Mouse (Mus musculus) midbrain, embryonic 15.5 days (tissue): ENCODE results near the gene Naaladl2. TPM values are rescaled to one million over a fixed set of nuclear protein-coding genes. Genes with fewer than 3 reads are reported as not detected.

Source experiments
- ATAC-seq: fragments of 200-750 bp; cut with Nextera tagmentation; replicated peaks from 2 replicates; pipeline ENCODE4 v1.8.0; 2017; ENCODE audit warnings: moderate TSS enrichment
- H3K27ac ChIP-seq: fragments of 300-500 bp; sonication (generic); 2 replicates; pipeline ENCODE4 v1.5.1; 2015; ENCODE audit warnings: mild to moderate bottlenecking, inconsistent platforms
- H3K27me3 ChIP-seq: fragments of 300-500 bp; sonication (generic); replicated peaks from 2 replicates; pipeline ENCODE4 v1.6.1; 2015; ENCODE audit warnings: inconsistent platforms
- H3K36me3 ChIP-seq: fragments of 300-500 bp; sonication (generic); replicated peaks from 2 replicates; pipeline ENCODE4 v1.6.1; 2015; ENCODE audit warnings: inconsistent platforms
- H3K4me1 ChIP-seq: fragments of 300-500 bp; sonication (generic); 2 replicates; pipeline ENCODE4 v1.6.1; 2015; ENCODE audit warnings: inconsistent platforms
- H3K4me2 ChIP-seq: fragments of 300-500 bp; sonication (generic); 2 replicates; pipeline ENCODE4 v1.6.1; 2015; ENCODE audit warnings: inconsistent platforms, mild to moderate bottlenecking, moderate library complexity
- H3K4me3 ChIP-seq: fragments of 300-500 bp; sonication (generic); 2 replicates; pipeline ENCODE4 v1.5.1; 2015; ENCODE audit warnings: mild to moderate bottlenecking, inconsistent platforms
- H3K9ac ChIP-seq: fragments of 300-500 bp; sonication (generic); 2 replicates; pipeline ENCODE4 v1.6.1; 2015; ENCODE audit warnings: mild to moderate bottlenecking, inconsistent platforms
- H3K9me3 ChIP-seq: fragments of 300-500 bp; sonication (generic); 2 replicates; pipeline ENCODE4 v1.6.1; 2016; ENCODE audit warnings: inconsistent platforms
- WGBS: fragments of 180-500 bp; shearing (Covaris S2); methylation state at CpG from one replicate; pipeline ENCODE4 v1.1.7; 2015; ENCODE audit warnings: mixed read lengths; 5-methylcytosine and 5-hydroxymethylcytosine counted together
- polyA plus RNA-seq: library from polyadenylated mRNA; unstranded; fragments of >200 nt; fragmentation: Nextera tagmentation; extraction: Ambion mirVana; gene quantifications from 2 replicates; pipeline ENCODE4 v1.2.1, GENCODE M21; 2015

The Naaladl2 gene
- 0.33 and 0.97 TPM in 2 replicates for polyA plus RNA-seq

DNA sequence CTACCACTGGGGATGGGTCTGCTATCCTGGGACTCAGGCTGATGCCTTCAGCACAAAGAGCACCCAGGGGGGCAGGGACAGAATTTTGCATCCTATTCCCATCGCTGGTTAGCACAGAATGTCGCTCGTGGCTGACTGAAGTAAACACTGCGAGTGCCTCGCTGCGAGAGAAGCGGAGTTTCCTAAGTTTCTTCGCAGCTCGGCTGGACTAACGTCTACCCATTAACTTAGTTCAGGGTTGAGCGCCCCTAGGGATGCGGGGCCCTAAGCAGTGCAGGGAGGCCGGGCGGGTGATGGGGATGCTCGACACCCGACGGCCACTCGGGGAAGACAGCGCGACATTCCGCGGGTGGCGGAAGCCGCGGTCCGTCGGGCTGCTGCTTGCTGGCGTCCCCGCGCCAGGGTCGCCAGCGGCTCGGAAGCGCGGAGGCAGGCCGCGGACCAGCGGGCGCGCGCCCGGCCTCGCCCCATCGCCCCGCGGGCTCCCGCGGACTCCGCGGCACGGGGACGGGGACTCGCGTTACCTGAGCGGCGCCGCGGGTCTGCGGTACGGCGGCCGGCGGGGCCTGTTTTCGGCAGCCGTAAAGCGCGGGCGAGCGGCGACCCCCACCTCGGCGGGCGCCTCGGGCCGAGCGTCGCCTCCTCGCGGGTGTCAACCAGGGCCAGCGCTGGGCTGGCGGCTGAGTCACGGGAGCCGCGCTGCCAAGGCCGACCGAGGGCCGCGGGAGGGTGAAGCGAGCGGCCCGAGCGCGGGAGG is at the start of gene Naaladl2:
Gene Naaladl2, minus strand, starts transcription at position 707 of the 757 bp plus-strand sequence.
- peak within 1 kb of the TSS; percentile 84 for H3K27ac ChIP-seq
- H3K36me3 ChIP-seq = no peaks in the 10 kb centered on the region
- no peaks in the 10 kb centered on the region for H3K9me3 ChIP-seq
- under 1% methylated on average over 91 of the region's 93 CpGs for WGBS
- no peaks in the 10 kb centered on the region for H3K27me3 ChIP-seq
- peak; percentile 97 for ATAC-seq
- H3K9ac ChIP-seq = peak within 1 kb of the TSS; percentile 69
- H3K4me2 ChIP-seq = peak within 1 kb of the TSS; percentile 73
- peak within 1 kb of the TSS; percentile 84 for H3K4me3 ChIP-seq
- peaks cover 16% of the 10 kb centered on the region for H3K4me1 ChIP-seq

DNA sequence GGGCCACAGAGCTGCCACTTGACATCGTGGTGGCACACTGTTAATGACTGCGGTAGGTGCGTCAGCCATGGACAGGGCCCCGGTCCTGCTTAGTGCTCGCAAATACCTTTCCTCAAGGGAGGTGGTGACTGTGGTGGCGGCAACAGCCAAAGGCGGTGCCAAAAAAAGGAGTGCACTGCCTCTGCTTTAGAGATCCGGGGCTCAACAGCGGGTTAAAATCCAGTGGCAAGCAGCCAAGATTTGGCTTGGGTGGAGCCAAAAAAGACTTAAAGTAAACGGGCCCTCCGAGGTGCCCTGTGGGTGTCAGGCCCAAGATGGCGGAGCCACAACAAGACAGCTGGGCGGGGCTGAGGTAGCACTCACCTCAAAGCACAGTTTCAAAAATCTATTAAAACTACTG is 7.7 kb upstream of the Naaladl2 start:
- Histone ChIP-seq H3K9ac (no peak overlapping the region), H3K4me1 (no peaks in the 10 kb centered on the region), H3K27me3 (no peaks in the 10 kb centered on the region), H3K9me3 (peaks cover 14% of the 10 kb centered on the region), H3K27ac (no peak overlapping the region), H3K36me3 (no peaks in the 10 kb centered on the region), H3K4me2 (no peak overlapping the region), H3K4me3 (no peak overlapping the region)
- no peak for ATAC-seq
- 93% methylated on average over 13 of the region's 13 CpGs for WGBS

DNA sequence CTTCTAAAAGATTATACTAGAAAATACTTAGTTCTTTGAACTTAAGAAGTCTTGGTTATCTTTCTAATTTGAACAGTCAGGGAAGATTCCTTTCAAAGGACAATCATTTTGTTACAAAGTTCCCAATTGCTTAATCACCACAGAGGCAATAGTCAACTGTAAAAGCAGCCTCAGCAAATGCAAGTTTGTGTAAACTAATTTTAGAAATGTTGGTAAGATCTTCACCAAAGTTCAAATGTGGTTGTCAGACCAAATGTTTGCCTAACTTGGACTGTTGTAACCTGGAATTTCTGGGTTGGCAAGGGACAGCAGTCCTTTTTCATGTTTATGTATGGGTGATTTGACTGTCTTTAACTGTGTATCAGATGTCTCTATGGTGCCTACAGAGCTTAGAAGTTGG is 3.2 kb upstream of the Naaladl2 start:
- Histone ChIP-seq H3K9me3 (peaks cover 7% of the 10 kb centered on the region), H3K36me3 (no peaks in the 10 kb centered on the region)

DNA sequence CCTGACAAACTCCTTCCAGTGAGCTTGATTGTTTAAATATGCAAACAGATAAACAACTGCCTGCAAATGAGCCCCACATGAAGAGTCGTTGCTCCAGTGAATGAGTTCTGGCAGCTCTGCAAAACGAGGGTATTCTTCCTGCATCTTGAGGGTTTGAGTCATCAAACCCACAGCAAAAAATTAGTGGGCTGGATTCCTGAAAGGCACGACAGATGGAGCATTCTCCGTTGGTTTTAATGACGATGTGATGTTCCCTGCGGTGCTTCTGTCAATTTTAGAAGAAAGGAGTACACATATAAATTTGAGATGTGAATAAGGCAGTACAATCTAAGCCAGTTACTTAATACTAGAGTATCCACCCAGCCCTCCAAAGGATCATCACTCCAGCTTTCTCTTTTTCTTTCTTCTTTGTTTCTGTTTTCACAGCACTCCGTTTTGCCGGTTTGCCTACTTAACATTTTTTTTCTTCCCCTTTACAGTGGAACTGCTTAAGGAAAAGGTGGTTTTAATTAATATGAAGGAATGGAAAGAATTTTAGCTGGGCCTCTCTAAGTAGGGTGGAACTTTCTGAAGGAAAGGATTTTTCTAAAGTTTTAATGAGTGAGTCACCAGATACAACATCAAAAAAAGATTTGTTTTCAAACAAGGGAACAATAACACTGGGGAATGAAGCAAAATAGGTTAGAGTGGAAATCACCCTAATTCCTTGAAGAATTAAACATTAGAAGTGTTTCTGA is 1.1 kb upstream of the Naaladl2 start:
- H3K4me2 ChIP-seq = peak overlapping the region; percentile 73; the same call in 1 of the 2 replicates
- H3K9ac ChIP-seq = no peak overlapping the region
- H3K4me1 ChIP-seq = peaks cover 16% of the 10 kb centered on the region
- H3K9me3 ChIP-seq = no peaks in the 10 kb centered on the region
- no peaks in the 10 kb centered on the region for H3K27me3 ChIP-seq
- no peak for ATAC-seq
- no peak overlapping the region for H3K4me3 ChIP-seq
- no peaks in the 10 kb centered on the region for H3K36me3 ChIP-seq
- H3K27ac ChIP-seq = no peak overlapping the region
- whole genome bisulfite sequencing = 14% methylated on average over 8 of the region's 8 CpGs

More for the DNA sequence above, 3.2 kb upstream of the Naaladl2 start:
- Histone ChIP-seq H3K4me3 (no peak overlapping the region), H3K27ac (no peak overlapping the region), H3K4me1 (peaks cover 16% of the 10 kb centered on the region), H3K27me3 (no peaks in the 10 kb centered on the region), H3K9ac (no peak overlapping the region), H3K4me2 (no peak overlapping the region)
- ATAC-seq = no peak

DNA sequence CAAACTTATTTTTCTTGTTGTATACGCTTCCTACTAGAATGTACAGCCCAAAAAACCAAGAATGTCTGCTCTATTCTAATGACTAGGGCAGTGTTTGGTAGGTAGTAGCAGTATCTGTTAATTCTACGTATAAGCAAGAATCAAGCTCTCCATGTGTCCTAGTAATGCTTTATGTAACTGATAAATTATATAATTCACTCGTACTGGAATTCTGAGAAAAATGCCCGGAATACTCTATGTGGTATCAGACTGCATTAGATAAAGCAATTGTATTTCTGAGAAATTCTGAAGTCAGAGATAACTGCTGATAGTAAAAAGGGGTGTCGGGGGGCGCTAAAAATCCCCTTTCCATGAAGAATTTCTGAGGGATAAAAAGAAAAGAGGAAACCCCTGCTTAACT is 950 bp downstream of the Naaladl2 start:
- ATAC-seq = 0 out of 2 replicates have a peak, but pooled peaks have one; percentile 5
- H3K4me3 ChIP-seq = peak overlapping the region; percentile 84
- H3K4me2 ChIP-seq = peak overlapping the region; percentile 73
- peaks cover 16% of the 10 kb centered on the region for H3K4me1 ChIP-seq
- H3K27me3 ChIP-seq = no peaks in the 10 kb centered on the region
- WGBS = 43% methylated on average over 6 of the region's 6 CpGs
- H3K9me3 ChIP-seq = no peaks in the 10 kb centered on the region
- no peaks in the 10 kb centered on the region for H3K36me3 ChIP-seq
- H3K9ac ChIP-seq = peak overlapping the region; percentile 69
- H3K27ac ChIP-seq = peak overlapping the region; percentile 84

DNA sequence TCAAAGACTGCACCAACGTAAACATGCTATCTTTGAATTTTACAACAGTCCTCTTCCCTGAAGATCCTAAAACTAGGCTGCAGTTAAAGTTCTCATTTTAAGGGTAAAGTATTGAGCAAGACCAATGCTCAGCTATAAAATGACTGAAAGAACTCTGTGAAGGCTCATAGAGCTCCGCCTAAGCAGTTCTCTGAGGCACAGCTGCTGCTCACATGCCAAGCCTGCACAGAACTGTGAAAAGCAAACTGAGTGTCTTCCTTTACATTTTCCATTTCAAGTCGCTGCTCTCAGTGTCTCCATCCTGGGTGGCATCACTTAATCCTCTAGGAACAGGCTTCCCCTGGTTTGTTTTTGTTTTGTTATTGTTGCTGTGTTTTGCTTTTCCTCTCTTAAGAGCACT is 12.2 kb downstream of the Naaladl2 start:
- Histone ChIP-seq H3K9me3 (no peaks in the 10 kb centered on the region), H3K4me2 (no peak overlapping the region), H3K9ac (no peak overlapping the region), H3K27ac (no peak overlapping the region), H3K36me3 (no peaks in the 10 kb centered on the region), H3K4me1 (no peaks in the 10 kb centered on the region), H3K4me3 (no peak overlapping the region), H3K27me3 (no peaks in the 10 kb centered on the region)
- ATAC-seq = no peak
- 47% methylated on average over 3 of the region's 3 CpGs for WGBS

DNA sequence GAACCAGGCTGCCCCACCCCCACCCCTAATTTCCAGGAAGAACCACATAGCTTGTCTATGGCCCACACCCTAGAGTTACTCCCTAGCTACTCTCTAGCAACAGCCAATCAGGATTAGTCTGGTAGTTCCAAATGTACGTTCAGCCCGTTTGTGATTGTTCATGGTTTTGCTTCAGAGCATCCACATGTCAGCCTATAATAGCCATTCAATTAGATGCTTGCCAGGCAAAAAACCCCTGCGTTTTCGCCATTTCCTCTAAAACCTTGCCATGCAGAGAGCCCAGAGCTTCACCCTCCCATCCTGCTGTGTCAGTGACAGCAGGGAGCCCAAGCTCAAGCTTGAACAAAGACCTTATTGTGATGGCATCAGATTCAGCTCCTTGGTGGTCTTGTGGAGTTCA is 16.2 kb downstream of the Naaladl2 start:
- Histone ChIP-seq H3K9ac (no peak overlapping the region), H3K4me2 (no peak overlapping the region), H3K36me3 (no peaks in the 10 kb centered on the region), H3K27ac (no peak overlapping the region), H3K4me3 (no peak overlapping the region), H3K27me3 (no peaks in the 10 kb centered on the region), H3K4me1 (no peaks in the 10 kb centered on the region), H3K9me3 (no peaks in the 10 kb centered on the region)
- WGBS = 7% methylated on average over 4 of the region's 4 CpGs
- no peak for ATAC-seq

DNA sequence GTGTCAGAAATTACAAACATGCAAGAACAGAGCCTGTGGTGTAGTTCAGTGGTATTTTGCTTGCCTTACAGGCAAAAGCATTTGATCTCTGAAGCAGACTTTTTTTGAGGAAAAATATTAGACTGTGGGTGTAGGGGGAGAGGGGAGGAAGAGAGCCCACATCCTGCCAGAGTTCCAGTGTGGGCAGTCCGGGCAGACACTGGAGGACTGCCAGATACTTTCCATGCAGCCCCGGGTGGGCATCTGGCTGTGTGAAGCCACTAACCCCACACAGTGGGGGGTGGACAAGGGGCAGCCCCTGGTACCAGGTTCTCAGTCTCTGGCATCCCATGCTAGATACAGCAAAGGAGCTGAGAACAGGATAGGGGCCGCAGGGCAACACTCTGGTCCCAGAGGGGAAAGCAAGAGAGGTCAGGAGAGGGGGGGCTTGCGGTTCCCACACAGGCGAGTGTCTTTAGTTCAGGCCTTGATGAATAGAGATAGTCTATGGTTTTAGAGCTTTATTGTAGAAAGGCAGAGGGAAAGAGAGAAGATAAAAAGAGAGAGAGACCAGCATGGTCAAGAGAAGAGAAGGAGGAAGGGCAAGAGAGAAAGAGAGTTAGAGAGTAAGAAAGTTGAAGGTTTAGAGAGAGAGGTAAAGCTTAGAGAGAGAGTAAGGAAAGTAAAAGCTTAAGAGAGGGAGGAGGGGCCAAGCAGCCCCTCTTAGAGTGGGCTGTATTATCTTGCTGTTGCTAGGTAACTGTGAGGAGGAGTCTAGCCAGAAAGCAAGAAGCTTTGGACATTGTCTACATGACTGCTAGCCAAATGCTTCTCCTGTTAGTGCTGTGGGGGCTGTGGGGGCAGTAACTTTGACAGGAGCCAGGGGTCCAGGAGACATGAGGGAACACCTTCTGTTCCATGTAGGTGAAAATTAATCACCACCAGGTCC is 18.9 kb downstream of the Naaladl2 start:
- 0 out of 2 replicates have a peak, but pooled peaks have one; percentile 48 for ATAC-seq

DNA sequence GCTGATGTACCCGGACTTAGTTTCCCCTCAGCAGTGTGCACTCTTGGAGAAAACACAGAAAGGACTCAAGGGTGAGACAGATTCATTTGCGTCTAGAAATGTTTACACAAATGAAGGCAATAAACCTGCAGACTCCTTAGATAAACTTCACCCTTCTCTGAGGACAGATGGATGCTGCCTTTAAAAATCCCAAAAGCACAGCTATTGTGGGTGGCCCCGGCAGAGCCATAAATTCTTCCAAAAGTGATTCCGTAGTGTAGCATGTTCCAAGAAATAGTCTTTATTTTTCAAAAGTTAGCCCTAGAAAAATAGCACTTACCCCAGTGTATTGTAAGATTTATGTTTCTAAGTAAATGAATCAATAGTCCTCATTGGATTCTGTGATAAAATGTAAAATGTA is 31.0 kb downstream of the Naaladl2 start:
- no peak overlapping the region for H3K4me3 ChIP-seq
- no peak overlapping the region for H3K9ac ChIP-seq
- no peaks in the 10 kb centered on the region for H3K27me3 ChIP-seq
- H3K4me2 ChIP-seq = no peak overlapping the region
- H3K9me3 ChIP-seq = no peaks in the 10 kb centered on the region
- no peak for ATAC-seq
- 93% methylated on average over 4 of the region's 4 CpGs for WGBS
- no peaks in the 10 kb centered on the region for H3K4me1 ChIP-seq
- H3K27ac ChIP-seq = no peak overlapping the region
- no peaks in the 10 kb centered on the region for H3K36me3 ChIP-seq

More for the DNA sequence above, 18.9 kb downstream of the Naaladl2 start:
- no peaks in the 10 kb centered on the region for H3K36me3 ChIP-seq
- H3K4me2 ChIP-seq = no peak overlapping the region
- no peaks in the 10 kb centered on the region for H3K9me3 ChIP-seq
- no peak overlapping the region for H3K4me3 ChIP-seq
- H3K4me1 ChIP-seq = no peaks in the 10 kb centered on the region
- WGBS = 14% methylated on average over 5 of the region's 5 CpGs
- H3K27me3 ChIP-seq = no peaks in the 10 kb centered on the region
- no peak overlapping the region for H3K9ac ChIP-seq
- no peak overlapping the region for H3K27ac ChIP-seq

DNA sequence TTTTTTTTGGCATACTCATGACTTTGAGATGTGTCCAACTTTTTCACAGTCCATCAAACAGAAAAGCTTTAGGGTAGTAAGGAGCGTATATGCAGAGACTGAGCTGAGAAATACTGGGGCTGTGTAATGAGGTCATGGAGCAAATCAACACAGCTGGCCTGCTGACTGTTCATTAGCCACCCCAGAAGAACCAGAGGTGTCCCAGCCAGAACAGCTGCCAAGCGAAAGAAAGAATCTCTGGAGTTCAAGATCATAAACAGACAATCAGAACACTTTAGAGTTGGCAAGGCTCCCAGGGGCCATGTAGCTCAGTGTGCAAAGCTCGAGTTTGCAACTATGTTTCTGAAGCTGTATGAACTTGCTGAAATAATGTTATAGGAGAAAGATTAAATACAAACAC is 35.1 kb downstream of the Naaladl2 start:
- H3K4me2 ChIP-seq = no peak overlapping the region
- H3K4me3 ChIP-seq = no peak overlapping the region
- no peaks in the 10 kb centered on the region for H3K27me3 ChIP-seq
- ATAC-seq = no peak
- no peaks in the 10 kb centered on the region for H3K36me3 ChIP-seq
- H3K9ac ChIP-seq = no peak overlapping the region
- 65% methylated on average over 3 of the region's 3 CpGs for WGBS
- H3K4me1 ChIP-seq = no peaks in the 10 kb centered on the region
- H3K27ac ChIP-seq = no peak overlapping the region
- no peaks in the 10 kb centered on the region for H3K9me3 ChIP-seq

DNA sequence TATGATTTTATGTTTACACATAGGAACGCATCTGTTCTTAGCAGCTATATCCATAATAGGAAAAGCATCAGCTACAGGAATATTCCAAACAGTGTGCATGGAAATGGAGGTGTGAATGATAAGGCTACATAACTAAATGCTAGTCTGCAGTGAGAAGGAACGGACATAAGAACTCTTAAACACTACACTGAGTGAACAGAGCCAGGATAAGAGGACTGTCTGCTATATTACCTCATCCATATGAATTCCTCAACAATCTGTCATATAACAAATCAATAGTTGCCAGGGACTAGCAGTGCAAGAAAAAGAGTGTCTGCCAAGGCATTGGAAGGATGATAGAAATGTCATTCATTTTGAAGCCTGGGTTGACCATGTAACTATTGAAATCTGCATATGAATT is 51.1 kb downstream of the Naaladl2 start:
- 82% methylated on average over 2 of the region's 2 CpGs for WGBS

DNA sequence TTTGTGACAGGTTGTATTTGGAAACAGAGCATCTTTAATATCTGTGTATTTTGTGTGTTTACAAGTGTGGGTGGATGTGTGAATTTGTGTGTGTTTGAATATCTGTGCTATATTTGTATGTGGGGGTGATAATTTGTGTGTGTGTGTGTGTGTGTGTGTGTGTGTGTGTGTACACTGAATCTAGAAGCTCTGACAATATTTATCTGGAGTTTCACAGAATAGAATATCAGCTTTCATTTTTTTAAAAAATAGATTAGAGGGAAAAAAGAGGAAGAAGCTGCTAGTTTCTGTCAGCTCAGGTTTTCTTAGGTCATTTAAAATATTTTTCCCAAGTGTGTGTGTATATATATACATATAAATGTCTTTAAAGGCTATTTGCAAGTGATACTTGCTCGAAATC is 68.3 kb downstream of the Naaladl2 start:
- H3K9ac ChIP-seq = no peak overlapping the region
- no peaks in the 10 kb centered on the region for H3K36me3 ChIP-seq
- 94% methylated on average over 1 of the region's 1 CpGs for WGBS
- no peaks in the 10 kb centered on the region for H3K9me3 ChIP-seq
- no peak overlapping the region for H3K4me2 ChIP-seq
- no peak overlapping the region for H3K27ac ChIP-seq
- H3K4me3 ChIP-seq = no peak overlapping the region
- no peak for ATAC-seq
- H3K4me1 ChIP-seq = no peaks in the 10 kb centered on the region
- no peaks in the 10 kb centered on the region for H3K27me3 ChIP-seq

More for the DNA sequence above, 51.1 kb downstream of the Naaladl2 start:
- no peaks in the 10 kb centered on the region for H3K36me3 ChIP-seq
- no peaks in the 10 kb centered on the region for H3K27me3 ChIP-seq
- H3K9me3 ChIP-seq = no peaks in the 10 kb centered on the region
- no peak overlapping the region for H3K9ac ChIP-seq
- H3K4me2 ChIP-seq = no peak overlapping the region
- no peak overlapping the region for H3K27ac ChIP-seq
- no peaks in the 10 kb centered on the region for H3K4me1 ChIP-seq
- no peak overlapping the region for H3K4me3 ChIP-seq
- no peak for ATAC-seq
